Mouse (Mus musculus) hindbrain, embryonic 11.5 days (tissue): ENCODE data around the gene Fzd10. TPM values are rescaled to one million over a fixed set of nuclear protein-coding genes. Genes with fewer than 3 reads are reported as not detected.

ENCODE experiments used
- ATAC-seq: fragments of 200-750 bp; cut with Nextera tagmentation; 2 replicates; pipeline ENCODE4 v1.8.0; 2017; ENCODE audit warnings: mild to moderate bottlenecking, moderate TSS enrichment, moderate library complexity; ENCODE audit not compliant: low FRiP score
- DNase-seq: peaks from one replicate; pipeline ENCODE4 v3.0.0-alpha.2; 2015; ENCODE audit warnings: low spot score
- H3K27ac ChIP-seq: fragments of 300-500 bp; sonication (generic); 2 replicates; pipeline ENCODE4 v1.5.1; 2014; ENCODE audit warnings: mild to moderate bottlenecking, low read depth, low read length
- H3K27me3 ChIP-seq: fragments of 300-500 bp; sonication (generic); 2 replicates; pipeline ENCODE4 v1.6.1; 2014; ENCODE audit warnings: mild to moderate bottlenecking, low read length, moderate library complexity, mixed read lengths; ENCODE audit not compliant: control insufficient read depth, insufficient read depth
- H3K36me3 ChIP-seq: fragments of 300-500 bp; sonication (generic); 2 replicates; pipeline ENCODE4 v1.6.1; 2014; ENCODE audit warnings: mild to moderate bottlenecking, low read length, moderate library complexity, mixed read lengths; ENCODE audit not compliant: control insufficient read depth, insufficient read depth
- H3K4me1 ChIP-seq: fragments of 300-500 bp; sonication (generic); replicated peaks from 2 replicates; pipeline ENCODE4 v1.6.1; 2014; ENCODE audit warnings: low read length, mixed read lengths; ENCODE audit not compliant: control insufficient read depth, insufficient read depth
- H3K4me2 ChIP-seq: fragments of 300-500 bp; sonication (generic); replicated peaks from 2 replicates; pipeline ENCODE4 v1.6.1; 2014; ENCODE audit warnings: mild to moderate bottlenecking, low read depth, low read length
- H3K4me3 ChIP-seq: fragments of 300-500 bp; sonication (generic); 2 replicates; pipeline ENCODE4 v1.5.1; 2014; ENCODE audit warnings: low read depth, low read length
- H3K9ac ChIP-seq: fragments of 300-500 bp; sonication (generic); 2 replicates; pipeline ENCODE4 v1.6.1; 2014; ENCODE audit warnings: low read depth, low read length
- H3K9me3 ChIP-seq: fragments of 300-500 bp; sonication (generic); 2 replicates; pipeline ENCODE4 v1.6.1; 2016; ENCODE audit warnings: low read length; ENCODE audit not compliant: control insufficient read depth
- WGBS: fragments of 180-500 bp; shearing (Covaris S2); extraction: QIAGEN DNeasy Blood & Tissue Kit; methylation state at CpG from one replicate; pipeline ENCODE4 v1.1.7; 2014; 5-methylcytosine and 5-hydroxymethylcytosine counted together
- polyA plus RNA-seq: library from polyadenylated mRNA; unstranded; fragments of >200 nt; fragmentation: Nextera tagmentation; extraction: Ambion mirVana; gene quantifications from 2 replicates; pipeline ENCODE4 v1.2.1, GENCODE M21; 2014

Gene Fzd10
- polyA plus RNA-seq, 1 experiment from 2014 or later = 19.3 TPM

GRCm38 (mm10) chr5:128647221-128647730 is 46.6 kb downstream of the Fzd10 start:
- WGBS = 91% methylated on average over 10 of the region's 10 CpGs
- no peak overlapping the region for H3K4me2 ChIP-seq
- no peak overlapping the region for H3K4me3 ChIP-seq
- DNase-seq (no peak), ATAC-seq (no peak)
- H3K9me3 ChIP-seq = no peaks in the 10 kb centered on the region
- H3K9ac ChIP-seq = no peak overlapping the region
- no peaks in the 10 kb centered on the region for H3K4me1 ChIP-seq
- no peaks in the 10 kb centered on the region for H3K36me3 ChIP-seq
- H3K27ac ChIP-seq = no peak overlapping the region
- H3K27me3 ChIP-seq = no peaks in the 10 kb centered on the region

- Histone ChIP-seq H3K27ac (no peak overlapping the region), H3K36me3 (no peaks in the 10 kb centered on the region), H3K9me3 (no peaks in the 10 kb centered on the region), H3K4me1 (no peaks in the 10 kb centered on the region), H3K9ac (no peak overlapping the region), H3K4me3 (no peak overlapping the region), H3K4me2 (no peak overlapping the region), H3K27me3 (no peaks in the 10 kb centered on the region)
- 81% methylated on average over 11 of the region's 11 CpGs for WGBS
- ATAC-seq (no peak), DNase-seq (no peak)
These were observed 48.8 kb downstream of the Fzd10 start for GRCm38 (mm10) chr5:128649336-128649897.

Other genes starting within 250 kb of the Fzd10 start
- 0.46 and 0.63 TPM in 2 replicates for gene Tmem132d, start 167.8 kb upstream of the Fzd10 start, polyA plus RNA-seq
- 0.04 TPM in 1 of 2 replicates, not detected in the other for gene Piwil1, start 101.7 kb downstream of the Fzd10 start, polyA plus RNA-seq